Comparison of ENCODE assay signal across 8 mouse cellular contexts in genomic region chr19:28963842-28964551, GRCm38 (mm10). TPM values are rescaled to one million over a fixed set of nuclear protein-coding genes. Genes with fewer than 3 reads are reported as not detected.
DNase-seq lines count a peak whose midpoint lies in the region.

Gene Plpp6, plus strand, starts transcription at chr19:28963953.

- peak within 1 kb of the TSS; percentile 92 for H3K4me3 ChIP-seq in hindbrain, embryonic 10.5 days

- peak within 1 kb of the TSS; percentile 91 for H3K27ac ChIP-seq in hindbrain, embryonic 10.5 days

- H3K36me3 ChIP-seq in hindbrain, embryonic 10.5 days = no peaks in the 10 kb centered on the region

- peak; percentile 15 for DNase-seq in MEL-GATA-1-ER (ENCODE audit: extremely low read depth, low read depth)
- peak; percentile 85 for DNase-seq in cerebellum, adult 8-10 months
- DNase-seq in frontal cortex, adult 2 months (ENCODE audit: extremely low spot score in 1 of 2, low spot score in 1 of 2) = peak; percentile 68 to 85
- peak; percentile 77 for DNase-seq in hindbrain, embryonic 10.5 days (ENCODE audit: low spot score)
- peak; percentile 71 to 80 for DNase-seq in layer of hippocampus, postnatal 14 days (ENCODE audit: low spot score in 2 of 2)
- DNase-seq in lung, postnatal 10 days = peak; percentile 90
- DNase-seq in ovary, postnatal 14 days (ENCODE audit: low spot score) = peak; percentile 69
- DNase-seq in thymus, postnatal 10 days (ENCODE audit: low spot score in 2 of 2) = peak; percentile 76 to 81

- peaks cover 42% of the 10 kb centered on the region for H3K27me3 ChIP-seq in hindbrain, embryonic 10.5 days (ENCODE audit: insufficient read depth, poor library complexity, severe bottlenecking)

- H3K4me1 ChIP-seq in hindbrain, embryonic 10.5 days (replicated peaks) = peaks cover 26% of the 10 kb centered on the region

- under 1% methylated on average over 73 of the region's 73 CpGs for WGBS in hindbrain, embryonic 10.5 days

- no peaks in the 10 kb centered on the region for H3K9me3 ChIP-seq in hindbrain, embryonic 10.5 days

RNA-seq across cellular contexts. Expression of gene Plpp6, which starts in this region (rescaled TPM):
- 25.7 and 26.6 TPM in 2 replicates for polyA plus RNA-seq in frontal cortex, adult 2 months (2012; rRNA removed)
- polyA plus RNA-seq in hindbrain, embryonic 10.5 days (2016; fragmentation: Nextera tagmentation; extraction: Ambion mirVana) = 5.2 and 5.6 TPM in 2 replicates
- total RNA-seq in layer of hippocampus, postnatal 14 days (2021) = 10 to 100 TPM; 42.5 to 50.6 TPM

Comparison
In these comparisons a context has a peak if more than half of its experiments do, and no peak if none do; other contexts are left out.
1. Peak in every context shown above with its lines: DNase-seq, H3K4me3 ChIP-seq and H3K27ac ChIP-seq.
2. DNase-seq: peak in every context shown above with its lines; median percentile 90 in lung, postnatal 10 days; 85 in cerebellum, adult 8-10 months; 78 in thymus, postnatal 10 days; 77 in hindbrain, embryonic 10.5 days; 76 in frontal cortex, adult 2 months; 76 in layer of hippocampus, postnatal 14 days; 69 in ovary, postnatal 14 days; 15 in MEL-GATA-1-ER.